Comparison of ENCODE assay signal across 8 mouse cellular contexts in the genomic region with DNA sequence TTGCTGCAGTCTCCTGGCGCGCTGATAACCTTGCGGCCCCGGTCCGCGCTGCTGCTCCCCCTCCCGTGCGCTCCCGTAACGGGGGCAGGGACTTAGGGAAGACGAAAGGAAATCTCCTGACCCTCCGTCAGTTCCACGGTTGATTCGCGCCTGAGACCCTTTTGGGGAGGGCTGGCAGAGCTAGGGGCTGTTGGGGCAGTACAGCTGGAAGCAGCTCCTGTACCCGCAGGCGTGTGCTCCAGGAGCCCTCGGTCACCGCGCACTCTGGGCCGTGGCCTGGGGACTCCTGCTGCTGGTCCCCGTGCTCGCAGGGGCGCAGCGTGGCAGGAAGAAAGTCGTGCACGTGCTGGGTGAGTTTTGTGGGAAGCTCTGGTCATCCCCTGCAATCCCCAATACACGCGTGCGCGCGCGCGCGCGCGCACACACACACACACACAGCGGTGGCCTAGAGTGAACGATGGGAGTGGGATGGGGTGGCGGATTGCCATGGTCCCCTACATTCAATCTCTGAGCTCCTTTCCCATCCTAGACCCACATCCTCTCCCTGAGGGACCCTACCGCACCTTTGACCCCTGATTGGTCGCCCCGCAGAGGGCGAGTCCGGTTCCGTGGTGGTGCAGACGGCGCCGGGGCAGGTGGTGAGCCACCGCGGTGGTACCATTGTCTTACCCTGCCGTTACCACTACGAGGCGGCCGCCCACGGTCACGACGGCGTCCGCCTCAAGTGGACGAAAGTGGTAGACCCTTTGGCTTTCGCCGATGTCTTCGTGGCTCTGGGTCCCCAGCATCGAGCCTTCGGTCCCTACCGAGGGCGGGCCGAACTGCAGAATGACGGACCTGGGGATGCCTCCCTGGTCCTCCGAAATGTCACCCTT. TPM values are rescaled to one million over a fixed set of nuclear protein-coding genes. Genes with fewer than 3 reads are reported as not detected.
DNase-seq lines count a peak whose midpoint lies in the region; ATAC-seq lines count a peak whose summit lies in the region.

No protein-coding gene starts in this region.

- H3K4me2 ChIP-seq in lung, embryonic 16.5 days (ENCODE audit: low read depth, low read length) = peak overlapping the region; percentile 49
- H3K4me2 ChIP-seq in midbrain, embryonic 11.5 days = peak overlapping the region; percentile 55

- WGBS in lung, embryonic 16.5 days = 2% methylated on average over 71 of the region's 71 CpGs
- WGBS in hindbrain, embryonic 10.5 days = 2% methylated on average over 71 of the region's 71 CpGs
- WGBS in midbrain, embryonic 11.5 days = 1% methylated on average over 70 of the region's 71 CpGs

- H3K27ac ChIP-seq in lung, embryonic 16.5 days (ENCODE audit: low read length) = no peak overlapping the region
- no peak overlapping the region for H3K27ac ChIP-seq in hindbrain, embryonic 10.5 days
- no peak overlapping the region for H3K27ac ChIP-seq in midbrain, embryonic 11.5 days (ENCODE audit: low read depth, low read length)

- DNase-seq in lung, postnatal 10 days = no peak
- peak; percentile 39 to 56 for DNase-seq in cerebellum, postnatal 14 days
- peak; percentile 46 for DNase-seq in hindbrain, embryonic 10.5 days (ENCODE audit: low spot score)
- DNase-seq in midbrain, embryonic 11.5 days (ENCODE audit: low spot score, missing footprints) = peak; percentile 92
- DNase-seq in lung, postnatal 25 days (ENCODE audit: low spot score) = no peak
- no peak for DNase-seq in thymus, postnatal 25 days
- DNase-seq in lung, postnatal 4 days = no peak

- H3K9me3 ChIP-seq in lung, embryonic 16.5 days (ENCODE audit: control insufficient read depth, low read length) = no peaks in the 10 kb centered on the region
- no peaks in the 10 kb centered on the region for H3K9me3 ChIP-seq in hindbrain, embryonic 10.5 days
- no peaks in the 10 kb centered on the region for H3K9me3 ChIP-seq in midbrain, embryonic 11.5 days (ENCODE audit: control insufficient read depth, low read length)

- no peak overlapping the region for H3K9ac ChIP-seq in lung, embryonic 16.5 days (ENCODE audit: low read length)
- H3K9ac ChIP-seq in midbrain, embryonic 11.5 days (ENCODE audit: low read length) = peak overlapping the region; percentile 30; the same call in 1 of the 2 replicates

- H3K4me3 ChIP-seq in lung, embryonic 16.5 days (ENCODE audit: low read length) = peak overlapping the region; percentile 36
- peak overlapping the region; percentile 52 for H3K4me3 ChIP-seq in hindbrain, embryonic 10.5 days
- peak overlapping the region; percentile 33 for H3K4me3 ChIP-seq in midbrain, embryonic 11.5 days (ENCODE audit: low read depth, low read length)

- H3K36me3 ChIP-seq in lung, embryonic 16.5 days (ENCODE audit: control insufficient read depth, insufficient read depth, low read length) = no peaks in the 10 kb centered on the region
- no peaks in the 10 kb centered on the region for H3K36me3 ChIP-seq in hindbrain, embryonic 10.5 days
- no peaks in the 10 kb centered on the region for H3K36me3 ChIP-seq in midbrain, embryonic 11.5 days (ENCODE audit: control insufficient read depth, insufficient read depth, low read length)

- peaks cover 75% of the 10 kb centered on the region for H3K27me3 ChIP-seq in lung, embryonic 16.5 days (ENCODE audit: control insufficient read depth, insufficient read depth, low read depth, low read length)
- H3K27me3 ChIP-seq in hindbrain, embryonic 10.5 days (ENCODE audit: insufficient read depth, poor library complexity, severe bottlenecking) = peaks cover 83% of the 10 kb centered on the region
- H3K27me3 ChIP-seq in midbrain, embryonic 11.5 days (ENCODE audit: control insufficient read depth, insufficient read depth, low read length) = peaks cover 72% of the 10 kb centered on the region

- no peak for ATAC-seq in lung, embryonic 16.5 days (ENCODE audit: low read depth)
- ATAC-seq in midbrain, embryonic 11.5 days (ENCODE audit: low FRiP score) = peak; percentile 28

- H3K4me1 ChIP-seq in lung, embryonic 16.5 days (replicated peaks; ENCODE audit: control insufficient read depth, insufficient read depth, low read length) = peaks cover 13% of the 10 kb centered on the region
- peaks cover 42% of the 10 kb centered on the region for H3K4me1 ChIP-seq in hindbrain, embryonic 10.5 days (replicated peaks)
- H3K4me1 ChIP-seq in midbrain, embryonic 11.5 days (ENCODE audit: control insufficient read depth, insufficient read depth, low read length) = peaks cover 22% of the 10 kb centered on the region

RNA-seq across cellular contexts. Expression of gene Hapln4, which starts 1.2 kb away (rescaled TPM):
- polyA plus RNA-seq in lung, embryonic 16.5 days (2015; fragmentation: Nextera tagmentation; extraction: Ambion mirVana) = 0.06 TPM in 1 of 2 replicates, not detected in the other
- 0.12 and 0.20 TPM in 2 replicates for polyA plus RNA-seq in hindbrain, embryonic 10.5 days (2016; fragmentation: Nextera tagmentation; extraction: Ambion mirVana)
- polyA plus RNA-seq in midbrain, embryonic 11.5 days (2014; fragmentation: Nextera tagmentation; extraction: Ambion mirVana) = 0.04 and 0.22 TPM in 2 replicates

RNA-seq across cellular contexts. Expression of gene Tm6sf2, which starts 11.7 kb away (rescaled TPM):
- 0.94 and 1.2 TPM in 2 replicates for polyA plus RNA-seq in lung, embryonic 16.5 days (2015; fragmentation: Nextera tagmentation; extraction: Ambion mirVana)
- polyA plus RNA-seq in hindbrain, embryonic 10.5 days (2016; fragmentation: Nextera tagmentation; extraction: Ambion mirVana) = 0.56 and 0.88 TPM in 2 replicates
- 0.95 and 1.6 TPM in 2 replicates for polyA plus RNA-seq in midbrain, embryonic 11.5 days (2014; fragmentation: Nextera tagmentation; extraction: Ambion mirVana)

RNA-seq across cellular contexts. Expression of gene Ncan, which starts 36.2 kb away (rescaled TPM):
- polyA plus RNA-seq in lung, embryonic 16.5 days (2015; fragmentation: Nextera tagmentation; extraction: Ambion mirVana) = 0.21 and 0.59 TPM in 2 replicates
- polyA plus RNA-seq in hindbrain, embryonic 10.5 days (2016; fragmentation: Nextera tagmentation; extraction: Ambion mirVana) = 20.2 and 67.1 TPM in 2 replicates
- polyA plus RNA-seq in midbrain, embryonic 11.5 days (2014; fragmentation: Nextera tagmentation; extraction: Ambion mirVana) = 47.2 and 52.4 TPM in 2 replicates

RNA-seq across cellular contexts. Expression of gene Sugp1, which starts 41.8 kb away (rescaled TPM):
- 43.1 and 44.1 TPM in 2 replicates for polyA plus RNA-seq in lung, embryonic 16.5 days (2015; fragmentation: Nextera tagmentation; extraction: Ambion mirVana)
- 51.3 and 54.2 TPM in 2 replicates for polyA plus RNA-seq in hindbrain, embryonic 10.5 days (2016; fragmentation: Nextera tagmentation; extraction: Ambion mirVana)
- polyA plus RNA-seq in midbrain, embryonic 11.5 days (2014; fragmentation: Nextera tagmentation; extraction: Ambion mirVana) = 33.3 and 35.3 TPM in 2 replicates

RNA-seq across cellular contexts. Expression of gene Mau2, which starts 41.9 kb away (rescaled TPM):
- 54.0 and 55.1 TPM in 2 replicates for polyA plus RNA-seq in lung, embryonic 16.5 days (2015; fragmentation: Nextera tagmentation; extraction: Ambion mirVana)
- polyA plus RNA-seq in hindbrain, embryonic 10.5 days (2016; fragmentation: Nextera tagmentation; extraction: Ambion mirVana) = 62.6 and 66.8 TPM in 2 replicates
- 46.2 and 49.3 TPM in 2 replicates for polyA plus RNA-seq in midbrain, embryonic 11.5 days (2014; fragmentation: Nextera tagmentation; extraction: Ambion mirVana)

Comparison
In these comparisons a context has a peak if more than half of its experiments do, and no peak if none do; other contexts are left out.
1. DNase-seq: peak in cerebellum, postnatal 14 days (2 of 2), hindbrain, embryonic 10.5 days (single experiment) and midbrain, embryonic 11.5 days (single experiment); none in lung, postnatal 10 days (single experiment), lung, postnatal 25 days (single experiment), thymus, postnatal 25 days (single experiment) and lung, postnatal 4 days (0 of 2).
2. RNA of gene Ncan, which starts 36.2 kb away (polyA plus RNA-seq): 20.2 to 67.1 TPM in hindbrain, embryonic 10.5 days and 47.2 to 52.4 TPM in midbrain, embryonic 11.5 days; 0.21 to 0.59 TPM in lung, embryonic 16.5 days; every median in the first group is over 10 times any median in the second.
3. Peak in every context shown above with its lines, with median percentiles within 50 percentile points of each other: H3K4me3 ChIP-seq.